ENCODE assay signal across 14 mouse cellular contexts in genomic region chr2:173249965-173250364, GRCm38 (mm10). TPM values are rescaled to one million over a fixed set of nuclear protein-coding genes. Genes with fewer than 3 reads are reported as not detected.
DNase-seq lines count a peak whose midpoint lies in the region; ATAC-seq and TF ChIP-seq lines count a peak whose summit lies in the region.
"Had no signal": no experiment of that assay in that cellular context is flagged by ENCODE, and none has a peak within 500 bp of the region (broad histone marks: within the 10 kb centered on the region; RNA-seq: fewer than 3 reads in every experiment).

No protein-coding gene starts in this region.

- intact Hi-C loops in heart, adult 2 months (cut with DNase I): no loop called here

- 58% methylated on average over 8 of the region's 8 CpGs for WGBS in heart, embryonic 14.5 days
- WGBS in heart, adult 2 months: 78% methylated on average over 8 of the region's 8 CpGs
- 67% methylated on average over 8 of the region's 8 CpGs for WGBS in lung, embryonic 15.5 days
- WGBS in intestine, embryonic 16.5 days: 75% methylated on average over 8 of the region's 8 CpGs

- H3K4me2 ChIP-seq in heart, embryonic 14.5 days (ENCODE audit: low read length): peak overlapping the region; percentile 41; the same call in 1 of the 2 replicates
- H3K4me2 ChIP-seq in lung, embryonic 15.5 days: no peak overlapping the region
- H3K4me2 ChIP-seq in intestine, embryonic 16.5 days (ENCODE audit: low read depth, low read length): no peak overlapping the region
- H3K4me2 ChIP-seq: liver, embryonic 13.5 days had no signal

- no peak for TF ChIP-seq CTCF in heart, adult 2 months (IDR thresholded peaks at IDR 0.05)

- no peak for TF ChIP-seq EP300 in heart, adult 2 months (IDR thresholded peaks at IDR 0.05; ENCODE audit: insufficient read depth, low read depth, low read length)

- no peak overlapping the region; the same call in 1 of the 2 replicates for H3K9ac ChIP-seq in heart, embryonic 14.5 days (ENCODE audit: low read length)
- H3K9ac ChIP-seq in heart, adult 2 months (ENCODE audit: low read depth, low read length): no peak overlapping the region
- H3K9ac ChIP-seq in lung, embryonic 15.5 days: no peak overlapping the region
- no peak overlapping the region for H3K9ac ChIP-seq in intestine, embryonic 16.5 days (ENCODE audit: low read depth, low read length)
- H3K9ac ChIP-seq: liver, embryonic 13.5 days had no signal

- H3K27ac ChIP-seq in heart, embryonic 14.5 days (replicated peaks in 1 of 2; ENCODE audit: control insufficient read depth in 1 of 2, insufficient read depth in 1 of 2, low read depth in 2 of 2, low read length in 2 of 2): peak overlapping the region; percentile 30 to 78
- H3K27ac ChIP-seq in heart, adult 2 months: no peak overlapping the region
- H3K27ac ChIP-seq in lung, embryonic 15.5 days: peak overlapping the region; percentile 66
- H3K27ac ChIP-seq in intestine, embryonic 16.5 days (ENCODE audit: low read length): 0 out of 2 replicates have a peak overlapping the region, but pooled peaks have one; percentile 52
- H3K27ac ChIP-seq: liver, embryonic 13.5 days had no signal

- no peaks in the 10 kb centered on the region for H3K9me3 ChIP-seq in heart, embryonic 14.5 days (ENCODE audit: control insufficient read depth, low read length)
- no peaks in the 10 kb centered on the region for H3K9me3 ChIP-seq in lung, embryonic 15.5 days
- H3K9me3 ChIP-seq in intestine, embryonic 16.5 days (ENCODE audit: control insufficient read depth, low read length): no peaks in the 10 kb centered on the region
- H3K9me3 ChIP-seq: liver, embryonic 13.5 days had no signal

- H3K4me3 ChIP-seq in heart, embryonic 14.5 days (ENCODE audit: control insufficient read depth in 1 of 2, insufficient read depth in 1 of 2, low read depth in 1 of 2, low read length in 2 of 2): no peak overlapping the region
- H3K4me3 ChIP-seq in heart, adult 2 months: no peak overlapping the region
- no peak overlapping the region for H3K4me3 ChIP-seq in lung, embryonic 15.5 days
- no peak overlapping the region for H3K4me3 ChIP-seq in intestine, embryonic 16.5 days (ENCODE audit: low read length)
- H3K4me3 ChIP-seq: liver, embryonic 13.5 days had no signal

- peaks cover 2% of the 10 kb centered on the region; the same call in 1 of the 2 replicates for H3K79me2 ChIP-seq in heart, adult 2 months (replicated peaks; ENCODE audit: control insufficient read depth, insufficient read depth, low read length)

- no peak for TF ChIP-seq POLR2A in heart, adult 2 months (IDR thresholded peaks at IDR 0.05; ENCODE audit: insufficient read depth, low read depth, low read length)

- H3K27me3 ChIP-seq in heart, embryonic 14.5 days (ENCODE audit: control insufficient read depth, insufficient read depth, low read length): no peaks in the 10 kb centered on the region
- no peaks in the 10 kb centered on the region for H3K27me3 ChIP-seq in heart, adult 2 months (ENCODE audit: control insufficient read depth, insufficient read depth, low read length)
- no peaks in the 10 kb centered on the region for H3K27me3 ChIP-seq in lung, embryonic 15.5 days
- H3K27me3 ChIP-seq in intestine, embryonic 16.5 days (replicated peaks; ENCODE audit: control insufficient read depth, insufficient read depth, low read length): no peaks in the 10 kb centered on the region
- H3K27me3 ChIP-seq: CH12.LX; liver, embryonic 13.5 days had no signal

- ATAC-seq in heart, embryonic 14.5 days (ENCODE audit: insufficient number of reproducible peaks, insufficient read depth, low FRiP score, low read depth): no peak
- no peak for ATAC-seq in lung, embryonic 15.5 days (ENCODE audit: borderline replicate concordance, extremely low read depth, low FRiP score, low TSS enrichment)
- no peak for ATAC-seq in intestine, embryonic 16.5 days

- peaks cover 75 to 92% of the 10 kb centered on the region in 2 experiments for H3K4me1 ChIP-seq in heart, embryonic 14.5 days (ENCODE audit: control insufficient read depth in 2 of 2, insufficient read depth in 2 of 2, low read length in 2 of 2)
- peaks cover 28% of the 10 kb centered on the region for H3K4me1 ChIP-seq in heart, adult 2 months (ENCODE audit: control insufficient read depth, insufficient read depth, low read length)
- H3K4me1 ChIP-seq in lung, embryonic 15.5 days: peaks cover 94% of the 10 kb centered on the region
- peaks cover 79% of the 10 kb centered on the region for H3K4me1 ChIP-seq in intestine, embryonic 16.5 days (ENCODE audit: control insufficient read depth, insufficient read depth, low read length)
- H3K4me1 ChIP-seq: liver, embryonic 13.5 days had no signal

- no peak for DNase-seq in heart, adult 2 months
- no peak for DNase-seq in lung, postnatal 10 days
- peak; percentile 71 for DNase-seq in brain, adult 2 months (ENCODE audit: low read depth, low spot score)
- DNase-seq in c-Kit-positive CD71-positive TER-119-positive erythroid progenitor cells, embryonic 14.5 days (ENCODE audit: low spot score): no peak
- DNase-seq: adrenal gland, adult 2 months; cerebellum, postnatal 25 days; kidney, adult 11 months; liver, embryonic 13.5 days; right cerebral cortex, postnatal 4 days; thymus, postnatal 36 days had no signal

- H3K36me3 ChIP-seq in heart, embryonic 14.5 days (ENCODE audit: control insufficient read depth, insufficient read depth, low read length): no peaks in the 10 kb centered on the region
- H3K36me3 ChIP-seq in heart, adult 2 months (ENCODE audit: control insufficient read depth, insufficient read depth, low read length): no peaks in the 10 kb centered on the region
- no peaks in the 10 kb centered on the region for H3K36me3 ChIP-seq in lung, embryonic 15.5 days
- no peaks in the 10 kb centered on the region for H3K36me3 ChIP-seq in intestine, embryonic 16.5 days (ENCODE audit: control insufficient read depth, insufficient read depth, low read length)
- H3K36me3 ChIP-seq: liver, embryonic 13.5 days had no signal

RNA-seq across cellular contexts. Expression of gene Pmepa1, which starts 26.4 kb away (rescaled TPM):
- 5.3 and 6.5 TPM in 2 replicates for polyA plus RNA-seq in heart, embryonic 14.5 days (2014; fragmentation: Nextera tagmentation; extraction: Ambion mirVana)
- total RNA-seq in heart, adult 2 months (2021): 10 to 100 TPM; 28.4 to 31.4 TPM
- polyA plus RNA-seq in heart, adult 2 months (2012; rRNA removed): 37.4 and 41.7 TPM in 2 replicates
- polyA plus RNA-seq in lung, embryonic 15.5 days (2015; fragmentation: Nextera tagmentation; extraction: Ambion mirVana): 7.3 and 7.7 TPM in 2 replicates
- 4.4 and 4.6 TPM in 2 replicates for polyA plus RNA-seq in intestine, embryonic 16.5 days (2015; fragmentation: Nextera tagmentation; extraction: Ambion mirVana)

RNA-seq across cellular contexts. Expression of gene Zbp1, which starts 31.2 kb away (rescaled TPM):
- 1.2 TPM in 1 of 2 replicates, not detected in the other for polyA plus RNA-seq in heart, embryonic 14.5 days (2014; fragmentation: Nextera tagmentation; extraction: Ambion mirVana)
- total RNA-seq in heart, adult 2 months (2021): under 1 TPM; 0.47 to 0.91 TPM
- 1.2 and 1.8 TPM in 2 replicates for polyA plus RNA-seq in heart, adult 2 months (2012; rRNA removed)
- 0.43 and 0.95 TPM in 2 replicates for polyA plus RNA-seq in lung, embryonic 15.5 days (2015; fragmentation: Nextera tagmentation; extraction: Ambion mirVana)
- polyA plus RNA-seq in intestine, embryonic 16.5 days (2015; fragmentation: Nextera tagmentation; extraction: Ambion mirVana): 0.65 and 1.9 TPM in 2 replicates
